Mouse (Mus musculus): ENCODE data around the gene Dvl2. TPM values are rescaled to one million over a fixed set of nuclear protein-coding genes. Genes with fewer than 3 reads are reported as not detected.

Dvl2 gene
- polyA plus RNA-seq, 1 experiment from 2014 or later = 31.0 TPM

DNA sequence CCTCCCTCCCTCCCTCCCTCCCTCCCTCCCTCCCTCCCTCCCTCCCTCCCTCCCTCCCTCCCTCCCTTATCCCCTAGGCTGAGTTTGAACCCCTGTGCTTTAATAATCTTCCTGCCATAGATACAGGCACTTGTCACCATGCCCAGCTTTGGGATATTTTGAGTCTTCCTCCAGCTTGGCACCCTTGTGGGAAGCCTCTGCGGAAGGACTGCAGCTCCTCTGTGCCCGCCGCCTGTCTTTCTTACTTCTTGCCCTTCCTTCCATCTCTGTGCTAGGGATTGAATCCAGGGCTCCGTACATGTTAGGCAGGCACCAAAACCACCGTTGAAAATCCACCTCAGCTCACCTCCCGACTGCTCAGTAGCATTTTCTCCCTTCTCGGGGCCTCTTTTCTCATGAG, 39.8 kb downstream of the Dvl2 start:
- no peak for ATAC-seq (replicated peaks)
- WGBS = 91% methylated on average over 7 of the region's 7 CpGs
- Histone ChIP-seq H3K36me3 (replicated peaks) (peaks cover 32% of the 10 kb centered on the region; the same call in 1 of the 2 replicates), H3K4me1 (no peaks in the 10 kb centered on the region), H3K27ac (no peak overlapping the region), H3K27me3 (replicated peaks) (no peaks in the 10 kb centered on the region), H3K4me3 (no peak overlapping the region), H3K9ac (no peak overlapping the region), H3K4me2 (no peak overlapping the region), H3K9me3 (no peaks in the 10 kb centered on the region)

DNA sequence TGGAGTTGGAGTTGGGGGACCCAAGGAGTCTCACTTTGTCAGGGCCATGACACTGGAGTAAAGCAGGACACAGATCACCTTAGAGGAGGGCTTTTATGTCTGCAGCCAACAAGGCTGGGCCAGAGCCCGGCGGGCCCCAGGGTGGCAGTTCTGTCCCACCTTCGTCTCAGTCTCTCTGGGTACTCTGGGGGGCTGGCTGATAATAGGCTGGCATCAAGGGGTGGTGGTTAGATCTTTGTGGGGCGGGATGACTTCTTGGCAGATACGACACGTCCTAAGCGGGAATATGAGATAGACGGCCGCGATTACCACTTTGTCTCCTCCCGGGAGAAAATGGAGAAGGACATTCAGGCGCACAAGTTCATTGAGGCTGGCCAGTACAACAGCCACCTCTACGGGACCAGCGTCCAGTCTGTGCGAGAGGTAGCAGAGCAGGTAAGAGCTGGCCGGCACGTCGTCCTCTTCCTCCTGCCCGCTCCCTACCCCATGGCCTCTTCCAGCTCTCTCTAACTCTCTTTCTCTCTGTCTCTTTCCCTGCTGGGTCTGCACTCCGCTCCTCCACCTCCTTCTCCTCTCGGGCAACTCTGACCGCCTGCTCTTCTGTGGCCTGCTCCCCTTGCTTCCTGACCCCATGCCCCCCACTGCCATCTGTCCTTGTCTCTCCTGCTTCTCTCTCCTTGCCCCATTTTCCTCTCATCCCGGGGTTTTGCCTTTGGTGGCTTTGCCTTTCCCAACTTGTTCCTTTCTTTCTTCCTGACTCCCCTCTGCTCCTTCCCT, 42.1 kb downstream of the Dvl2 start:
- Histone ChIP-seq H3K36me3 (replicated peaks) (peaks cover 36% of the 10 kb centered on the region; the same call in 1 of the 2 replicates), H3K9me3 (no peaks in the 10 kb centered on the region), H3K4me2 (no peak overlapping the region), H3K9ac (no peak overlapping the region), H3K27me3 (replicated peaks) (no peaks in the 10 kb centered on the region), H3K27ac (no peak overlapping the region), H3K4me1 (no peaks in the 10 kb centered on the region), H3K4me3 (no peak overlapping the region)
- WGBS = 92% methylated on average over 23 of the region's 23 CpGs
- no peak for ATAC-seq (replicated peaks)

DNA sequence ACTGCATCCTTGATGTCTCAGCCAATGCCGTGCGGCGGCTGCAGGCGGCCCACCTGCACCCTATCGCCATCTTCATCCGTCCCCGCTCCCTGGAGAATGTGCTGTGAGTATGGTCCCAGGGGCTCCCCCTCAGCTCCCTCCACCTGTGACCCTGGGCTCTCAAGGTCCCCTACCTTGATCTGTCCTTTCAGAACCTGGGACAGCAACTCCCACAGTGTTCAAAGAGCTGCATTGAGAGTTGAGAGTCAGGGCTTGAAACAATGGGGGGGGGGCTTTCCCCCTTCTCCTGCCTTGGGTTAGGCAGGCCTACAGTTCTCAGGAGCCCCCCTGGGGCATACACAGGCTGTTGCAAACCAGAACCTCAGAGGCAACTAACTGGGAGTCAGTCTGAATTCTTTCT, 43.3 kb downstream of the Dvl2 start:
- no peak overlapping the region for H3K9ac ChIP-seq
- H3K9me3 ChIP-seq = no peaks in the 10 kb centered on the region
- peaks cover 30% of the 10 kb centered on the region; the same call in 1 of the 2 replicates for H3K36me3 ChIP-seq (replicated peaks)
- ATAC-seq (replicated peaks) = no peak
- H3K27me3 ChIP-seq (replicated peaks) = no peaks in the 10 kb centered on the region
- 82% methylated on average over 7 of the region's 7 CpGs for WGBS
- H3K4me2 ChIP-seq = no peak overlapping the region
- no peaks in the 10 kb centered on the region for H3K4me1 ChIP-seq
- H3K4me3 ChIP-seq = no peak overlapping the region
- H3K27ac ChIP-seq = no peak overlapping the region

DNA sequence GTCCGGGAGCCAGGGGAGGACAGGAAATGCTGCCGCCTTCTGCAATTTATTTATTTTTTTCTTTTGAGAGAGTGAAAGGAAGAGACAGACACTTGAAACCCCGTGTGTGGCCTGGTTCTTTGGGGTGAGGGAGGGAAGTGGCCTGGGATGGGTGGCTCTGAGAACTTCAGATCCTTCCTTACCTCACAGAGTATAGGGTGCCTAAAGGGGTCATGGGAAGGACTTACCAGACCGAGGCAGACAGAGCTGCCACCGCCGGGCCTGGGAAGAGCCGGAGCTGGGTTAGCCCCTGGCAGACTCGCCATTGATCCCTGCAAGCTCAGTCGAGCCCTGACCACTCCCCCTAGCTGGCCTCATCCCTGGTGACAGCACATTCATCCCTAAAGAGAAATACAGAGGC, 45.0 kb downstream of the Dvl2 start:
- peaks cover 25% of the 10 kb centered on the region; the same call in 1 of the 2 replicates for H3K36me3 ChIP-seq (replicated peaks)

DNA sequence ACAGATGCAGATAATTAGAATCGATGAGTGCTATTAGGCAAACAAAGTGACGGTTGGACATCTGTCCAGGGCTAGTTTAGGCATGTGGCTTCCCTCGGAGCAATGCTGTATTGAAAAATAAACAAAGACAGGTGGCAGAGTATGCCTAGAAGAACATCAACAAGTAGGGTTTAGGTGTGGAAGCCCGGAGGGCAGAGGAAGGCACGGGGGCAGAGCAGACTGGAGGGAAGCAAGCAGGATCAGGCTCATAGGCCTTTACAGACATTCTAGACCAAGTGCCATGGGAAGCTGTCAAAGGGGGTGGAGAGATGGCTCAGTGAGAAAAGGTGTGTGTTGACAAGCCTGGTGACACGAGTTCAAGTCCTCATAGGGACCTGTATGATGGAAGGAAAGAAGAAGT, 49.0 kb downstream of the Dvl2 start:
- peaks cover 11% of the 10 kb centered on the region; the same call in 1 of the 2 replicates for H3K36me3 ChIP-seq (replicated peaks)
- H3K9ac ChIP-seq = no peak overlapping the region
- H3K4me2 ChIP-seq = no peak overlapping the region
- no peaks in the 10 kb centered on the region for H3K4me1 ChIP-seq
- no peak for ATAC-seq (replicated peaks)
- no peak overlapping the region for H3K4me3 ChIP-seq
- H3K27ac ChIP-seq = no peak overlapping the region
- H3K27me3 ChIP-seq (replicated peaks) = no peaks in the 10 kb centered on the region
- H3K9me3 ChIP-seq = no peaks in the 10 kb centered on the region
- 75% methylated on average over 6 of the region's 6 CpGs for WGBS

More for the DNA sequence above, 45.0 kb downstream of the Dvl2 start:
- H3K4me2 ChIP-seq = no peak overlapping the region
- H3K9ac ChIP-seq = no peak overlapping the region
- 50% methylated on average over 9 of the region's 9 CpGs for WGBS
- H3K4me3 ChIP-seq = no peak overlapping the region
- H3K4me1 ChIP-seq = no peaks in the 10 kb centered on the region
- H3K27ac ChIP-seq = no peak overlapping the region
- H3K9me3 ChIP-seq = no peaks in the 10 kb centered on the region
- H3K27me3 ChIP-seq (replicated peaks) = no peaks in the 10 kb centered on the region
- no peak for ATAC-seq (replicated peaks)

DNA sequence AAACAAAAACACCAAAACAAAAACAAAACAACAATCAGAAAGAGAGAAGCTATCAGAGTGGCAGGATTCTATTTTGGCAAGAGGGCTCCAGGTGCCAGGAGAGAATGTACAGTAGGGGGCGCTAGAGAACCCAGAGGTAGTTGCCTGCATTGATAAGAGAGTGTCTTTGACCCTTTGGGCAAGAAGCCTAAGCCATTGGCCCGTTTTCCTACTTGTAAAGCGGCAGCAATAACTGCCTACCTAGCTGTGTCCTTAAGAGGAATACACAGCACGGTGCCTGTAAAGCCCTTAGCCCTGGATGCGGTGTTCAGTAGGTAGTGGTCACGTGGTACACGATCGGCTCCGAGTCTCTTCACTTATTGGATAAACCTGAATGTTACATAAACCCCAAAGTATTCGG, 49.4 kb downstream of the Dvl2 start:
- no peak for ATAC-seq (replicated peaks)
- Histone ChIP-seq H3K9me3 (no peaks in the 10 kb centered on the region), H3K4me3 (no peak overlapping the region), H3K36me3 (replicated peaks) (peaks cover 7% of the 10 kb centered on the region; the same call in 1 of the 2 replicates), H3K27me3 (replicated peaks) (no peaks in the 10 kb centered on the region), H3K4me1 (no peaks in the 10 kb centered on the region), H3K27ac (no peak overlapping the region), H3K9ac (no peak overlapping the region), H3K4me2 (no peak overlapping the region)
- WGBS = 56% methylated on average over 10 of the region's 10 CpGs

DNA sequence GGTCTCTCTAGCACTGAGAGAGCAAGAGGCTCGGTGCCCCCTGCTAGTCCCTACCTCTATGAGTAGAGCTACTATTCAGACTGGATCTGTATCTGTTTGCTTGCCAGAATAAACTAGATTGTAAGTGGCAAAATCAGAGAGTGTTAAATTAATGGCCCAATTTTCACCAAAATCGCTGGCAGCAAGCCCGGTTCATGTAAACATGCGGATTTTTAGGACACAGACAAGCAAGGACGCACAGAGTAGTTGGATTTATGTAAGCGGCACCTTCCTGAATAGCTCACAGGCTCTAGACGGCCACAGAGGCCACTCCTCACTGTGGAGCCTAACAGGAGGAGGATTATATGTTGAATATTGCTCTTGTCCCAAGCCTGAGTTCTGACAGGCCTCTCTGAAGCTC, 52.8 kb downstream of the Dvl2 start:
- H3K9me3 ChIP-seq = no peaks in the 10 kb centered on the region
- H3K4me1 ChIP-seq = peaks cover 8% of the 10 kb centered on the region
- H3K4me3 ChIP-seq = no peak overlapping the region
- H3K27me3 ChIP-seq (replicated peaks) = no peaks in the 10 kb centered on the region
- no peak overlapping the region for H3K4me2 ChIP-seq
- no peak for ATAC-seq (replicated peaks)
- H3K36me3 ChIP-seq (replicated peaks) = no peaks in the 10 kb centered on the region
- H3K27ac ChIP-seq = no peak overlapping the region
- 71% methylated on average over 7 of the region's 7 CpGs for WGBS
- H3K9ac ChIP-seq = no peak overlapping the region

DNA sequence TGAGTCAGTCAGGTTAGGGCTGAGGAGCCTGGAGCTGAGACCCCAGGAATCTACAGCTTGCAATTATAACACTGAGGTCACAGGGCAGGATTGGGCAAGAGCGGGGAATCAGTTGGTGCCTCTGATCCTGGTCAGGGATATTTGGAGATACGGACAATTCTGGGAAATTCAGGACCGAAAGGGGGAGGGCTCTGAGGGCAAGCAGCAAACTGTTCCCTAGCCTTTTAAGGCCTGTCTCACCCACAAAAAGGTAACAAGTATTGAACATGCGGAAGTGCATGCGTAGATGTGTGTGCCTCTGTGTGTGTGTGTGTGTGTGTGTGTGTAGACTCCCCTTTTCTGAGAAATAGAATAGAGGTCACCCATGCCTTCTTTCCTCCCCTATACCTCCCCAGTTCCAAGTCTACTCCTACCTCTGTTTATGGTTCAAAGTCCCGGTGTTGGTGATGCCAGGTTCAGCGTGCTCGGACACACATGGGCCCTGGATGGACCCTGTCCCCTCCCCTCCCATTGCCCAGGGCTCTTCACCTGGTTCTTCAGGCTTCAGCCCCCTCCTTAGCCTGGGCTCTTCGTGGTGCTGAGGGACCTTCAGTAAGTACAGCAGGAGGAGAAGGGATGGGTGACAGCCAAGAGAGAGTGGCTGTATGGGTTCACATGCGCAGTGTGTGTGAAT, 53.6 kb downstream of the Dvl2 start, which contains the start of gene Asgr1:
Gene Asgr1 (plus strand): TSS at position 188 of the 673 bp plus-strand sequence.
- WGBS = 86% methylated on average over 10 of the region's 10 CpGs
- no peak within 1 kb of the TSS for H3K4me2 ChIP-seq
- no peak for ATAC-seq (replicated peaks)
- no peaks in the 10 kb centered on the region for H3K36me3 ChIP-seq (replicated peaks)
- no peak within 1 kb of the TSS for H3K9ac ChIP-seq
- no peaks in the 10 kb centered on the region for H3K9me3 ChIP-seq
- no peaks in the 10 kb centered on the region for H3K27me3 ChIP-seq (replicated peaks)
- H3K4me1 ChIP-seq = peaks cover 8% of the 10 kb centered on the region
- no peak within 1 kb of the TSS for H3K27ac ChIP-seq
- H3K4me3 ChIP-seq = no peak within 1 kb of the TSS

DNA sequence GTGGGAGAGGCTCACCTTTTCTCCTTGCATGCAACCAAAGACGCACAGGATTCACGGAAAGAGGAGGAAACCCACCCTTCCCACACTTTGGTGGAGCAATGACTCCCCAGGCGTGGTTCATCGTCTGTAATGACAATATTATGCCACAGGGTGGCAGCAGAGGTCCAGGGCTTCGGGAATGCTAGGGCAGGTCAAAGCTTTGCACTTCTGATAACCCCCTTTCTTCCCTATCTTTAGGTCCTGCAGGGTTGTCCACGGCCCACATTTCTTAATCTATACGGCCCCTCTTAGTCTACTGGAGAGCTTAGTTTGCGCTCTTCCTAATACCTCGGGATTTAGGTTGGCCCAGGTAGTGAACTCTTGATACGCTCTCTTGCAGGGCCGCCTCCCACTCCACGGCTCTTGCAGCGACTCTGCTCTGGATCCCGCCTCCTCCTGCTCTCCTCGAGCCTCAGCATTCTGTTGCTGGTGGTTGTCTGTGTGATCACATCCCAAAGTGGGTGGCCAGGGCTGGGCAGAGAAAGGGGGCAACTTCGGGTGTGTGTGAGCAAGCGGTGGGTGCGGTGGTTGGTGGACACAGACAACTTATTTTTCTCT, 55.3 kb downstream of the Dvl2 start:
- no peak overlapping the region for H3K27ac ChIP-seq
- no peaks in the 10 kb centered on the region for H3K27me3 ChIP-seq (replicated peaks)
- H3K36me3 ChIP-seq (replicated peaks) = no peaks in the 10 kb centered on the region
- peak overlapping the region; percentile 34 for H3K4me2 ChIP-seq
- H3K9ac ChIP-seq = no peak overlapping the region
- H3K4me1 ChIP-seq = peaks cover 8% of the 10 kb centered on the region
- WGBS = 27% methylated on average over 18 of the region's 18 CpGs
- ATAC-seq (replicated peaks) = peak; percentile 48
- no peak overlapping the region for H3K4me3 ChIP-seq
- H3K9me3 ChIP-seq = no peaks in the 10 kb centered on the region

DNA sequence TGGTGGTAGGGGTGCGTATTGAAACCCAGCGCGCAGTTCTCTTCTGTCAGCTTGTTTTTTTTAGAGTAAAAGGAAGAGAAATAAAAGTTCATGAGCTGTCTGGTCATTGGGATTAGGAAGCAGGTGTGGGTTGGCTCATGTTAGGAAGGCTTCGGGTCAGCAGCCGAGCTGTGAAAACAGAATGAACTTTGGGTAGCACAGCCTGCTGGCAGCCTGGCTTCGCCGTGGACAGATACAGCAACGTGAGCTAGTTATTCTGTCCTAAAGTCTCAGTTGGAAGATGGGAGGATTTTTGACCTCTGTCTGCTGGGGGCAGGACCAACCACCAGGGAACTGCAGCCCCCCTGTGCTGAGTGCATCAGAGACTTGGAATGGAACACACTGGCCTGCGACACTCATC, 57.4 kb downstream of the Dvl2 start:
- 78% methylated on average over 9 of the region's 9 CpGs for WGBS
- Histone ChIP-seq H3K4me3 (no peak overlapping the region), H3K9me3 (no peaks in the 10 kb centered on the region), H3K27me3 (replicated peaks) (no peaks in the 10 kb centered on the region), H3K27ac (no peak overlapping the region), H3K36me3 (replicated peaks) (no peaks in the 10 kb centered on the region), H3K9ac (no peak overlapping the region), H3K4me1 (peaks cover 8% of the 10 kb centered on the region), H3K4me2 (no peak overlapping the region)
- no peak for ATAC-seq (replicated peaks)

DNA sequence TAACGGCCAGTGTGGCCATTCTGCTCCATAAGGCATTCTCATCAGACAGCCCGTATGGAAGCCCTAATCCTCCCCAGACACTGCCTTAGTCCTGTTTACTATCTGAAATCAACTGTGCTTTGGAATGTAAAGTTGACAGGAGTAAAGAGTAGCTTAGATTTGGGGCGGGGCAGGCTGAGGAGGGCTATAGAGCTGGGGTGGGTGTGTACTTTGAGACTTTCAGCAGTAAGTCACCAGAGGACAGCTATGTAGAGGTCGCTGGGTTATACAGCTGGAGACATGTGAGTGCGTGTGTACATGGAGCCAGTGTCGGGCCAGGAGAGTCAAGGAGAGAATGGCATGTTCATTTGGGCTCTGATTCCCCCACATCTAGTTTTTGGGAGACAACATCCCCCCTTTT, 59.5 kb downstream of the Dvl2 start:
- H3K9ac ChIP-seq = no peak overlapping the region
- no peaks in the 10 kb centered on the region for H3K36me3 ChIP-seq (replicated peaks)
- no peak overlapping the region for H3K27ac ChIP-seq
- no peak for ATAC-seq (replicated peaks)
- no peaks in the 10 kb centered on the region for H3K9me3 ChIP-seq
- 63% methylated on average over 6 of the region's 6 CpGs for WGBS
- H3K4me1 ChIP-seq = peaks cover 8% of the 10 kb centered on the region
- H3K4me3 ChIP-seq = no peak overlapping the region
- H3K4me2 ChIP-seq = no peak overlapping the region
- H3K27me3 ChIP-seq (replicated peaks) = no peaks in the 10 kb centered on the region

Data from midbrain, embryonic 15.5 days (tissue).